Mouse (Mus musculus) CD4-positive, CD25-positive, alpha-beta regulatory T cell, adult 4 months (primary cell): ENCODE data around the gene Lin9. TPM values are rescaled to one million over a fixed set of nuclear protein-coding genes. Genes with fewer than 3 reads are reported as not detected.
A peak's percentile ranks its signal among the peaks of the same experiment; 100 is the strongest.

ENCODE experiments used
- ATAC-seq: one replicate; pipeline ENCODE4 v1.8.0; 2017
- polyA plus RNA-seq, 2 experiments: library from polyadenylated mRNA; unstranded; fragments of 100-300 nt; shearing (Covaris generic); gene quantifications; one replicate each; pipeline ENCODE4 v1.2.1; 2017

Gene Lin9
- polyA plus RNA-seq, 2 experiments from 2014 or later = 19.8 to 20.6 TPM

DNA sequence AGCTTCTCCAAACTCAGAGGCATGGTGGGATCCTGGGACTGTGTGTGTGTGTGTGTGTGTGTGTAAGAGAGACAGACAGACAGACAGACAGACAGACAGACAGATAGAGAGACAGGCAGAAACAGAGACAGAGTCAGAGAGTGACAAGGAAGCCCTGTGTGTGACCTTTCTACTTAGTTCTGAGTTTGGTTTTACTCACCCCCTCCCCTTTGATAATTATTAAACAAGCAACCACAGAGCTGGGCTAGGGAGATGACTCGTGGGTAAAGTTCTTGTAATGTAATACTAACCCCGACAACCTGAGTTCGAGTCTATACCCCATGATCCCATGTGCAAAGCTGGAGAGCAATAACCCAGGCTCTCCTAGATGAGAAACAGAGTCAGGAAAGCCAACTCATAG is 66.9 kb downstream of the Lin9 start:
- no peak for ATAC-seq

DNA sequence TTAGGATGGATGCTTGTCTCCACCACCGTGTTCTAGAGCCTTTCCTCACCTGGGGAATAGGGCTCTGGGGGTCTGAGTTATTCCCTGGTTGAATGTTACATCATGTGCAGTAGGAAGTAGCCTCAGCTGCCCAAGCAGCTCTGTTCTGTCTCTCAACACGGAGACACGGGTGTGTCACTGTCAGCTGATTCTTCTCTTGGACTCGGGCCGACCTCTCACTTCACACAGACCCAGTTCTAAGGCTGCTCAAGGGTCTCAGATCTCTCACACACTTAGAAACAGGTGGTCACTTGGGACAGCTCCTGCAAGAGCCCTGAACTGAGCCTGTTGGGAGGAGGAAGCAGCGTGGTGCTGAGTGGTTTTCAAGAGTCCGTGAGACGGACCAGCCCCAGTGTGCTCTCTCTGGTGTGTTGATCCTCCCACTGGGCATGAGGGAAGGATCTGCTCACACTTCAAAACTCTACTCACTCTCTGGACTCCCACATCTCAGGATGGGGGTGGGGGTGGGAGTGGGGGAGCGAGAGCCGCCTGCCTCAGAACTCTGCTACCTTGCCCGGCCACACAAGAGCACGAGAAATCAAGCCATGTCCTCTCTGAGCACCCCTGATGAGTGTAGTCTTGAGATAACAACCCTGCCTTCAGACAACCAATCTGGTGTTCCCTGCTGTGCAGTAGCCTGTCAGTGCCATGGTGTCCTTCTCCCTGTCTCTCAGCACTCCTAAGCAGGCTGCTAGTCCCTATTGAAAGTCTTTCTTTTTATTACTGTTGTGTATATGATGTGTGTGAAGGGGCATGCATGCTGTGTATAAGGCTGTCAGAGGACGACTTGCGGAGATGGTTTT is 68.2 kb downstream of the Lin9 start:
- no peak for ATAC-seq

DNA sequence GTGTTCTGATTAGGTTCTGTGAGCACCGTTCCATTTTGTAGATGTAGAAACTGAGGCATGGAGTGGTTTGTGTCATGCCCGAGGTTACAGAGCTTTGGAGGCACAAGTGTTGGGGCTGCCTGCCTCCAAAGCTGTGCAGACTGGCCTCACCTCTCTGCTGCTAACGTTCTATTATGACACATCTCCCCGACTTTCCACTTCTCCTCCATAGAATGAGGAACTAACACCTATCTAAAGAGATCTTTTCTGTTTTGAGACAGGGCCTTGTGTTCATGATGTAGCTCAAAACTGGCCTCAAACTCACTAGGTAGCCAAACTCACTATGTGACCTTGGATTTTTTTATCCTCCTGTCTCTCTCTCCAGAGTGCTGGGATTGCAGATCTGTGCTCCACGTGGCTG is 77.8 kb downstream of the Lin9 start:
- ATAC-seq = no peak

DNA sequence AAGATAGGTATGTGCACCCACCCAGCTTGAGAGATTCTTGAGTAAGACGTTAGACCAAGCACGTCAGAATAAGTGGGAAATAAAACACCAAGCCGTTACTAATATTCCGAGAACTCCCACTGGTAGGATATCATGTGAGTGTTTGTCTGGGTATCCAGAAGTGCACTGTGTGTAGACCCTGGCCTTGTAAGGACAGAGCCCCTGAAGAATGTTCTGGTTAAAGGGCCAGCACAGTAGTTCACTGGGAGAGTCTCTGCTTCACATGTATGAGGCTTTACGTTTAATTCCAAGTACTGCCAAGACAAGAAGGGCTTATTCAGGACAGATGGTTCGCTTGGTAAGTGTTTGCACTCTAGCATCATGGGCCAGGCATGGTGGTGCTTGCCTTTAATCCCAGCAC is 78.5 kb downstream of the Lin9 start:
- ATAC-seq = no peak

DNA sequence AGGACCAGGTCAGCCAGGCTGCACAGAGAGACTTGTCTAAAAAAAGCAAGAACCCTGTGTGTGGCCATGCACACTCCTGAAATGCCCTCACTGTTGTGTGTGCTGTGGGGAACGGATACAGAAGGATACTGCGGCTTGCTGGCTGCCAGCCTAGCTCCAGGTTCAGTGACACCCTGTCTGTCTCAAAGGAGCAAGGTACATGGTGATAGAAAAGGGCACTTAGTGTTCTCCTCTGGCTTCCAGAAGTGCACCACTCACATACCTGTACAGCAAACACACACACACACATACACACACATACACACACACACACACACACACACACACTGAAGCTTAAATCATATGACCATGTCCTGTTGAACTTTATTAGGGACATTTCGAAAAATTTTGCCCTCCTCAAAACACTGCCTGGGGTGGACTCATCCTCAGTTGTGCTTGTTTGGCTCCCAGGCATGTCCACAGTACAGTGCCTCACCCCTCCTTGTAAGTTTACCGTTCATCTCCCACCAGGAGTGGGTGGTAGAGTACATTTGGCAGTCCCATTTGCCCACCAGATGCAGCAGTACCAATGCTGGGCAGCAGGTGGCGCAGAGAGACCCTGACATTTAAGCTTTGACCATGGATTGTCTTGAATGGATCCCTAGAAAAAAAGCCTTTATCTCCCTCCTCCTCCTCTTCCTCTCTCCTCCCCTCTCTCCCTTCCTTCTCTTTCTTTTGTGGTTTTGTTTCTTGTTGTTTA is 79.2 kb downstream of the Lin9 start:
- ATAC-seq = peak; percentile 79

DNA sequence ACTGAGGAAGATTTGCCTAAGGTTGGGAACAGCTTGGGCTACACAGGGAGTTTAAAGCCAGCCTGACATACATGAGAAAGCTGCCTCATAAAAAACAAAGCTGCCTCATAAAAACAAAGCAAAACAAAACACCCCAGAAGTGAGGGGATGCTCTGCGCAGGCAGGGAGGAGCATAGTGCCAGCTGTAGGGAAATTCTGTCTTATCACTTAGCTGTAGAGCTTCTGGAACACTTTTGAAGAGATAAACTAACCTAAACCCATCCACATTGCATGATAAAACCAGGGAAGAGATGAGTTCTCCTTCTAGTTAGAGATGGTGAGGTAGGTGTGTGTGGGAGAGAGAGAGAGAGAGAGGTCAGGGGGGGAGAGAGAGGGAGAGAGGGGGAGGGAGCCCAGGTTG is 81.7 kb downstream of the Lin9 start:
- no peak for ATAC-seq

DNA sequence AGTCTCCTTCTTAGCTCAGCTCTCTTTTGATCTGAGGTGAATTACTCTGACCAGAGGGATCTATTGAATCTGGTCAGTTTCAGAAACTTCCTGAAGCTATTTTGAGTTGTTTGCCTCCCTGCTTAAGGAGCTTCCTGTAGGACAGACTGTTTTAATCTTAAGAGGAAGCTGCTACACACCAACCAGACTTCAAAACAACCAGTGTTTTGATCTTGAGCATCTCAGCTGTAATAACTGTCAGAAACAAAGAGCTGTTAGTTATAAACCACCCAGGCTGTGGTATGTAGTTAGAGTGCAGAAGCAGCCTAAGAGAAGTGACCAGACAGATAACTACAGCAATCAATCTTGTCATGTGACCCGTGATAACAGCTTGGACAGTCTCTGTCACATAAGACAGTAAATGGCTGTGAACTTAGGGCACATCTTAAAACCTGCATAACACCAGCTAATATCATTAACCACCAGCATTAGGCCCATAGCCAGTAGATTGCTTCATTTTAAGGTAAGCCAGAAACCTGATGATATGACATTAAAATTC is 82.8 kb downstream of the Lin9 start:
- ATAC-seq = no peak

DNA sequence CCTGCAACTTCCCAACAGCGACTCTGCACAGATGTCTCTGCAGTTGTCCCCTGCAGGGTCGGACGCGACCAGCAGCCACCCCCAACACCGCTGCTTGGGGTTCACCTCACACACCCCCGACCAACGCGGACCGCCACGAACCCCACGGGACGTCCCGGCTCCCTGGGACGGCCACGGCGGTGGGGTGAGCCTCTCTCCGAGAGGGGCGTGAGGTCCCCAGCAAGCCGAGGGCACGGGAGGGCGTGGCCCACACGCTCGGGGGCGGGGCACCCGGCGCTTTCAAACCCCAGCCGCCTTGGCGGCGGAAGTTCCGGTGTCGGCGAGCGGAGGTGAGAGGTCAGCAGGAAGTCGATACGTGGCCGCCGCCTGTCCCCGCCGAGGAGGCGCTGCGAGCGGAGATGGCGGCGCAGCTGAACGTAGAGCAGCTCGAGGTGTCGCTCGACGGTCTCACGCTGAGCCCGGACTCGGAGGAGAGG is 84.8 kb downstream of the Lin9 start, which contains the start of gene Acbd3:
TSS of gene Acbd3 (plus strand) at position 340 of the 476 bp plus-strand sequence.
- ATAC-seq = peak; percentile 93

DNA sequence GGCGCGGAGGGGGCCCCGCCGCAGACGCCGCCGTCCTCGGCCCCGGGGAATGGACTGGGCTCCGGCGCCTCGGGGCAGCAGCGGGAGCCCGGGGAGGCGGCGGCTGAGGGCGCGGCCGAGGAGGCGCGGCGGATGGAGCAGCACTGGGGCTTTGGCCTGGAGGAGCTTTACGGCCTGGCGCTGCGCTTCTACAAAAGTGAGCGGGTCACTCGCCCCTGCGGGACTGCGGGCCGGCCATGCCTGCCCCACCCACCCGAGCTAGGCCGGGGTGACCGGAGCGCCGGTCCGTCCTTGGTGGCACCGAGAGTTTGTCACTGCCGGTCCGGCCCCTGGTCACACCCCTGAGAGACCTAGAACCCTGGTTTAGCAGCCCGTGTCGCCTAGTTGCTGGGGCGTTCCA is 85.2 kb downstream of the Lin9 start:
- peak; percentile 44 for ATAC-seq

DNA sequence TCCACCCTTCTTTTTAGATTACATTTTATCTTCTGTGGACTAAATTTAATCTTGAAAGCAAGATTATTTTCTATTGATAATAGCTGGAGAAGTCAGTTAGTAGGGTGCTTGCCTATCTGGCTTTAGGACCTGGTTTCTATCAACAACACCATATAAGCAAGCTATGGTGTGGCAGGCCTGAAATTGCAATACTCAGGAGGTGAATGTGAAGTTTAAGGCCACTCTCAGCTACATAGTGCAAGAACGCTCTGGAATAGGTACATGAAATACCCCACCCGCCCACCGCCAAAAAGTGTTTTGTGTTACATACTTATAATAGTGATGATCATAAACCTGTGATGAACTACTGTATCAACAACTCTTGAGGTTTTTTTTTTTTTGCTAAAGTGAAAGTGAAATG is 88.3 kb downstream of the Lin9 start:
- ATAC-seq = no peak

Other genes with a start within 250 kb of the Lin9 start
- not detected for gene Stum, start 157.6 kb upstream of the Lin9 start, polyA plus RNA-seq
- gene Parp1, start 72.2 kb upstream of the Lin9 start, polyA plus RNA-seq = 10 to 100 TPM; 36.5 to 73.7 TPM
- under 1 TPM in 1 of 2 experiments, not detected in 1; 0.19 TPM for gene Mixl1, start 55.9 kb downstream of the Lin9 start, polyA plus RNA-seq
- 10 to 100 TPM; 11.2 to 16.1 TPM for gene Acbd3, start 84.9 kb downstream of the Lin9 start, polyA plus RNA-seq
- gene H3f3a, start 172.8 kb downstream of the Lin9 start, polyA plus RNA-seq = 100 to 1,000 TPM; 579 to 648 TPM
- gene Sde2, start 210.0 kb downstream of the Lin9 start, polyA plus RNA-seq = 10 to 100 TPM; 44.4 to 50.2 TPM